Comparison of ENCODE assay signal across 8 mouse cellular contexts in the genomic region with DNA sequence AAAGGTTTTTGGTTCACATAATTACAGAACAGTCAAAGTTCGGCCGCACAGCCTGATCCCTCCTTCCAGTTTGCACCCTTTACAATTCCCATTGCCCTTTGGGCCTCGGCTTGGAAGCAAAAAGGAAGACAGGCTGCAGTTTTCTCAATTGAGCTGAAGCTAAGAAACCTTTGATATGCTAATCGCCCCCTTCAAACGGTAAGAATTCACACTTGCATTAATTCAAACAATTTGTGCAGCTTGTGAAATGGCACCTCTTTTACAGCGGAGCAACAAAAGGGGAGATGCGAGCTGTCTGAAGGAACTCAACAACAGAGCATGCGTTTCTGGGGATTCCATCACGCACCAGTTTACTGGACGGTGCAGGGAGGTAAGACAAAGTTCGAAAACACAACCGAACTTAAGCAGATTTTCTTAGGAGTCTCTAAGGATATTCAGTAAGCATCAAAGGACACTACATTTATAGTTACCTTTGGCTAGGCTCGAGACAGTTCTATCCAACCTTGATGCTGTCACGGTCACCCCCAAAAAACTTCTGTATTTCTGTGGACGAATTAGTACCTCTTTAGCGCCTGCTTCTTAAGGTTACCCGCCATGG. TPM values are rescaled to one million over a fixed set of nuclear protein-coding genes. Genes with fewer than 3 reads are reported as not detected.
A peak's percentile ranks its signal among the peaks of the same experiment; 100 is the strongest.
DNase-seq lines count a peak whose midpoint lies in the region; ATAC-seq and TF ChIP-seq lines count a peak whose summit lies in the region.

No protein-coding gene starts in this region.

- H3K4me3 ChIP-seq in lung, embryonic 14.5 days (ENCODE audit: low read depth, low read length), result peak overlapping the region; percentile 92
- H3K4me3 ChIP-seq in forebrain, embryonic 11.5 days (ENCODE audit: low read depth, low read length), result peak overlapping the region; percentile 97
- H3K4me3 ChIP-seq in limb, embryonic 11.5 days (ENCODE audit: low read depth, low read length), result peak overlapping the region; percentile 95
- H3K4me3 ChIP-seq in neural tube, embryonic 15.5 days (replicated peaks), result peak overlapping the region; percentile 94

- H3K27me3 ChIP-seq in lung, embryonic 14.5 days (ENCODE audit: insufficient read depth, low read length), result no peaks in the 10 kb centered on the region
- H3K27me3 ChIP-seq in forebrain, embryonic 11.5 days (ENCODE audit: control insufficient read depth, insufficient read depth, low read length), result no peaks in the 10 kb centered on the region
- H3K27me3 ChIP-seq in limb, embryonic 11.5 days (ENCODE audit: control insufficient read depth, insufficient read depth, low read length), result no peaks in the 10 kb centered on the region
- H3K27me3 ChIP-seq in neural tube, embryonic 15.5 days (replicated peaks), result no peaks in the 10 kb centered on the region

- peak overlapping the region; percentile 100; the same call in 1 of the 2 replicates for H3K27ac ChIP-seq in lung, embryonic 14.5 days (ENCODE audit: low read depth)
- H3K27ac ChIP-seq in forebrain, embryonic 11.5 days (ENCODE audit: low read depth, low read length), result peak overlapping the region; percentile 99
- H3K27ac ChIP-seq in limb, embryonic 11.5 days (replicated peaks; ENCODE audit: low read depth, low read length), result peak overlapping the region; percentile 100
- H3K27ac ChIP-seq in neural tube, embryonic 15.5 days (replicated peaks), result peak overlapping the region; percentile 99

- peak overlapping the region; percentile 84 for H3K4me2 ChIP-seq in lung, embryonic 14.5 days
- H3K4me2 ChIP-seq in forebrain, embryonic 11.5 days (ENCODE audit: low read depth, low read length, severe bottlenecking), result peak overlapping the region; percentile 70
- H3K4me2 ChIP-seq in limb, embryonic 11.5 days (ENCODE audit: low read depth, severe bottlenecking), result peak overlapping the region; percentile 78
- peak overlapping the region; percentile 70 for H3K4me2 ChIP-seq in neural tube, embryonic 15.5 days

- no peaks in the 10 kb centered on the region for H3K36me3 ChIP-seq in lung, embryonic 14.5 days (ENCODE audit: insufficient read depth)
- no peaks in the 10 kb centered on the region for H3K36me3 ChIP-seq in forebrain, embryonic 11.5 days (ENCODE audit: control insufficient read depth, insufficient read depth, low read length)
- no peaks in the 10 kb centered on the region for H3K36me3 ChIP-seq in limb, embryonic 11.5 days (ENCODE audit: control insufficient read depth, insufficient read depth, low read length)
- no peaks in the 10 kb centered on the region for H3K36me3 ChIP-seq in neural tube, embryonic 15.5 days

- TF ChIP-seq CTCF in lung, embryonic 14.5 days (IDR thresholded peaks at IDR 0.05; ENCODE audit: low read depth), result no peak

- peaks cover 12% of the 10 kb centered on the region for H3K4me1 ChIP-seq in lung, embryonic 14.5 days (ENCODE audit: insufficient read depth)
- peaks cover 6% of the 10 kb centered on the region for H3K4me1 ChIP-seq in forebrain, embryonic 11.5 days (replicated peaks; ENCODE audit: control insufficient read depth, insufficient read depth, low read length)
- peaks cover 24% of the 10 kb centered on the region for H3K4me1 ChIP-seq in limb, embryonic 11.5 days (ENCODE audit: control insufficient read depth, insufficient read depth, low read length)
- peaks cover 38% of the 10 kb centered on the region for H3K4me1 ChIP-seq in neural tube, embryonic 15.5 days

- ATAC-seq in lung, embryonic 14.5 days (ENCODE audit: insufficient read depth), result no peak
- peak; percentile 6; the same call in 1 of the 2 replicates for ATAC-seq in forebrain, embryonic 11.5 days (replicated peaks; ENCODE audit: low FRiP score)
- no peak for ATAC-seq in limb, embryonic 11.5 days (ENCODE audit: insufficient number of reproducible peaks, low FRiP score, low TSS enrichment, low read depth)
- ATAC-seq in neural tube, embryonic 15.5 days (ENCODE audit: low FRiP score), result no peak

- no peaks in the 10 kb centered on the region for H3K9me3 ChIP-seq in lung, embryonic 14.5 days (ENCODE audit: low read depth, low read length)
- H3K9me3 ChIP-seq in forebrain, embryonic 11.5 days (ENCODE audit: control insufficient read depth, low read length), result no peaks in the 10 kb centered on the region
- H3K9me3 ChIP-seq in limb, embryonic 11.5 days (ENCODE audit: control insufficient read depth, low read length), result no peaks in the 10 kb centered on the region
- H3K9me3 ChIP-seq in neural tube, embryonic 15.5 days (replicated peaks), result no peaks in the 10 kb centered on the region

- peak overlapping the region; percentile 96 for H3K9ac ChIP-seq in lung, embryonic 14.5 days
- H3K9ac ChIP-seq in forebrain, embryonic 11.5 days (ENCODE audit: low read length), result peak overlapping the region; percentile 98
- peak overlapping the region; percentile 98 for H3K9ac ChIP-seq in limb, embryonic 11.5 days (ENCODE audit: low read length)
- peak overlapping the region; percentile 99 for H3K9ac ChIP-seq in neural tube, embryonic 15.5 days (replicated peaks)

- 6% methylated on average over 17 of the region's 17 CpGs for WGBS in lung, embryonic 14.5 days
- WGBS in forebrain, embryonic 11.5 days, result under 1% methylated on average over 17 of the region's 17 CpGs
- WGBS in limb, embryonic 11.5 days, result under 1% methylated on average over 17 of the region's 17 CpGs
- 2% methylated on average over 17 of the region's 17 CpGs for WGBS in neural tube, embryonic 15.5 days

- peak; percentile 37 for DNase-seq in lung, embryonic 14.5 days
- no peak for DNase-seq in lung, adult 18-20 months
- DNase-seq in forebrain, embryonic 11.5 days (ENCODE audit: low spot score), result peak; percentile 71
- no peak for DNase-seq in limb, embryonic 11.5 days (ENCODE audit: low spot score)
- DNase-seq in layer of hippocampus, postnatal 25 days (ENCODE audit: extremely low spot score in 1 of 2, low spot score in 1 of 2), result no peak
- DNase-seq in frontal cortex, postnatal 25 days (ENCODE audit: low spot score in 2 of 2), result no peak
- DNase-seq in gastrocnemius, postnatal 10 days, result no peak

RNA-seq across cellular contexts. Expression of a gene that starts 4.0 kb away (rescaled TPM):
- 83.2 and 83.3 TPM in 2 replicates for polyA plus RNA-seq in lung, embryonic 14.5 days (2014; fragmentation: Nextera tagmentation; extraction: Ambion mirVana)
- 112 and 116 TPM in 2 replicates for polyA plus RNA-seq in forebrain, embryonic 11.5 days (2014; fragmentation: Nextera tagmentation; extraction: Ambion mirVana)
- polyA plus RNA-seq in limb, embryonic 11.5 days (2014; fragmentation: Nextera tagmentation; extraction: Ambion mirVana), result 87.9 and 108 TPM in 2 replicates
- polyA plus RNA-seq in neural tube, embryonic 15.5 days (2015; fragmentation: Nextera tagmentation; extraction: Ambion mirVana), result 136 and 171 TPM in 2 replicates
- total RNA-seq in layer of hippocampus, postnatal 25 days (2021), result 10 to 100 TPM; 60.1 to 70.2 TPM
- total RNA-seq in gastrocnemius, postnatal 10 days (2021), result 10 to 100 TPM; 44.1 to 51.1 TPM

Comparison
In these comparisons a context has a peak if more than half of its experiments do, and no peak if none do; other contexts are left out.
1. DNase-seq: peak in lung, embryonic 14.5 days (single experiment) and forebrain, embryonic 11.5 days (single experiment); none in lung, adult 18-20 months (0 of 2), limb, embryonic 11.5 days (single experiment), layer of hippocampus, postnatal 25 days (0 of 2), frontal cortex, postnatal 25 days (0 of 2) and gastrocnemius, postnatal 10 days (single experiment).
2. Peak in every context shown above with its lines, with median percentiles within 50 percentile points of each other: H3K27ac ChIP-seq, H3K4me2 ChIP-seq, H3K4me3 ChIP-seq and H3K9ac ChIP-seq.